Mouse (Mus musculus) heart, embryonic 15.5 days (tissue): Measurements from ENCODE around the gene Setd1a. TPM values are rescaled to one million over a fixed set of nuclear protein-coding genes. Genes with fewer than 3 reads are reported as not detected.
"Not testable (repeated sequence)": the region's sequence is repeated elsewhere in the genome, so short reads cannot be mapped to it uniquely, and the experiment has no call there.

Experiments used
- ATAC-seq: fragments of 200-750 bp; cut with Nextera tagmentation; replicated peaks from 2 replicates; pipeline ENCODE4 v1.8.0; 2017; ENCODE audit warnings: low read depth, moderate TSS enrichment; ENCODE audit not compliant: insufficient number of reproducible peaks, insufficient read depth, low FRiP score
- H3K27ac ChIP-seq: fragments of 300-500 bp; sonication (generic); 2 replicates; pipeline ENCODE4 v1.5.1; 2015; ENCODE audit warnings: mild to moderate bottlenecking, inconsistent platforms
- H3K27me3 ChIP-seq: fragments of 300-500 bp; sonication (generic); 2 replicates; pipeline ENCODE4 v1.6.1; 2015; ENCODE audit warnings: inconsistent platforms
- H3K36me3 ChIP-seq: fragments of 300-500 bp; sonication (generic); 2 replicates; pipeline ENCODE4 v1.6.1; 2015; ENCODE audit warnings: mild to moderate bottlenecking, inconsistent platforms
- H3K4me1 ChIP-seq: fragments of 300-500 bp; sonication (generic); replicated peaks from 2 replicates; pipeline ENCODE4 v1.6.1; 2015; ENCODE audit warnings: inconsistent platforms
- H3K4me2 ChIP-seq: fragments of 300-500 bp; sonication (generic); 2 replicates; pipeline ENCODE4 v1.6.1; 2015; ENCODE audit warnings: inconsistent platforms, mild to moderate bottlenecking, moderate library complexity
- H3K4me3 ChIP-seq: fragments of 300-500 bp; sonication (generic); 2 replicates; pipeline ENCODE4 v1.5.1; 2015; ENCODE audit warnings: mild to moderate bottlenecking, inconsistent platforms
- H3K9ac ChIP-seq: fragments of 300-500 bp; sonication (generic); 2 replicates; pipeline ENCODE4 v1.6.1; 2015; ENCODE audit warnings: mild to moderate bottlenecking, inconsistent platforms
- H3K9me3 ChIP-seq: fragments of 300-500 bp; sonication (generic); replicated peaks from 2 replicates; pipeline ENCODE4 v1.6.1; 2016; ENCODE audit warnings: inconsistent platforms
- WGBS: fragments of 180-500 bp; shearing (Covaris S2); methylation state at CpG from one replicate; pipeline ENCODE4 v1.1.7; 2015; ENCODE audit warnings: mixed read lengths; 5-methylcytosine and 5-hydroxymethylcytosine counted together
- polyA plus RNA-seq: library from polyadenylated mRNA; unstranded; fragments of >200 nt; fragmentation: Nextera tagmentation; extraction: Ambion mirVana; gene quantifications from 2 replicates; pipeline ENCODE4 v1.2.1, GENCODE M21; 2015

Setd1a gene
- 13.0 and 16.7 TPM in 2 replicates for polyA plus RNA-seq

DNA sequence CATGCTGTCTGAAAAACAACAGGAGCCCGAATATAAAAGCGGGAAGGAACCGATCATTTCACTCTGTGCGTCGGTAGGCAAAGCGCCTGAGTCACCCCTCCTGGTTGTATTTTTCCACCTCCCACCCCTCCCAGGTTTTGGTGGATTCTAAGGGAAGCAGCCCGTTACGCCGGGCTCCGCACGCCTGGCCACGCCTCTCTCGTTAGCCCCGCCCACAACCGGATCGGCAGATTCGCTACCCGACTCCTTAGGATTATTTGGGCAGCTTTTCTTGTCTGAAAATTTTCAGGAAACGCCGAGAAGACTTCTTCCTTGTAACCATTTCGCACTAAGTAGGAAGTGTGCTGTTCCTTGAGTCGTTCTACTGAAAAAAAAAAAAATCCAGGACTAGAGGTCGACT, at the start of gene Setd1a:
Gene Setd1a, plus strand, starts transcription at position 245 of the 400 bp plus-strand sequence.
- peak; percentile 63 for ATAC-seq
- Histone ChIP-seq H3K9ac (peak within 1 kb of the TSS; percentile 73), H3K4me2 (peak within 1 kb of the TSS; percentile 77), H3K4me1 (peaks cover 23% of the 10 kb centered on the region), H3K27ac (peak within 1 kb of the TSS; percentile 97), H3K9me3 (no peaks in the 10 kb centered on the region), H3K27me3 (no peaks in the 10 kb centered on the region), H3K4me3 (peak within 1 kb of the TSS; percentile 65), H3K36me3 (peaks cover 29% of the 10 kb centered on the region)
- 0% methylated on average over 23 of the region's 23 CpGs for WGBS

DNA sequence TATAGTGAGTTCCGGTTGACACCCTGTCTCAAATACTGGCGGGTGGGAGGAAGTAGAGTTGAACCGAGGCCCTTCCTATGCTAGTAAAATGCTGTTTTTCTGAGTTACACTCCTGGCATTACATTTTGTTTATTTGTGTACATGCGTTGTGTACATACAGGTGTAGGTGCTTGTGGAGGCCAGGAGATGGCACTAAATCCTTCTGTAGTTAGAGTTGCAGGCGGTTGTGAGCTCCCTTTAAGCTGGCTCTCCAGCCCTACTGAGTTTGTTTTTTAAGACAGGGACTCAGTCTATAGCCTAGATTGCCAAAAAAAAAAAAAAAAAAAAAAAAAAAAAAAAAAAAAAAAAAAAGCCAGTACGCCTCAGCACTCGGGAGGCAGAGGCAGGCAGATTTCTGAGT, 48.6 kb upstream of the Setd1a start:
- Histone ChIP-seq H3K27ac (no peak overlapping the region), H3K36me3 (no peaks in the 10 kb centered on the region), H3K9ac (no peak overlapping the region), H3K4me2 (no peak overlapping the region), H3K27me3 (peaks cover 9% of the 10 kb centered on the region; the same call in 1 of the 2 replicates), H3K9me3 (no peaks in the 10 kb centered on the region), H3K4me3 (no peak overlapping the region), H3K4me1 (no peaks in the 10 kb centered on the region)
- WGBS, result 81% methylated on average over 7 of the region's 7 CpGs
- ATAC-seq, result no peak

DNA sequence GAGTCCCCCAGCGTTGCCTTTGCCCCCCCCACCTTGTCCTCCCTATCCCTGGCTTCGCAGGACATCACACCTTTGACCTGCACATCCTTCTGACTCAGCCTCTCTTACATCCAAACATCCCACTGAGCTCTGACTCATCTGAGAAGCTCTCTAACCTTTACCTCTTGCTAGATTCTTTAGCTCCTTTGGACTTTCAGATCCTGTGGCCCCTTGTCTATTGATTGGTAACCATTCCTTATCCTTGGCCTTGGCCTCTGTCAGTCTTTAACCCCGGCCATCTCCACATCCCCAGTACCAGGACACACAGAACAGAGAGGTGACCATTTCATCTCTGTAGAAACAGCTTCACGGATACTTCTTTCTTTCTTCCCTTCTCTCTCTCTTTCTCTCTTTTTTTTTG, 46.3 kb upstream of the Setd1a start:
- Histone ChIP-seq H3K4me2 (no peak overlapping the region), H3K27ac (no peak overlapping the region), H3K4me3 (no peak overlapping the region), H3K27me3 (peaks cover 9% of the 10 kb centered on the region; the same call in 1 of the 2 replicates), H3K9me3 (no peaks in the 10 kb centered on the region), H3K4me1 (no peaks in the 10 kb centered on the region), H3K36me3 (no peaks in the 10 kb centered on the region), H3K9ac (no peak overlapping the region)
- no peak for ATAC-seq
- WGBS, result 55% methylated on average over 4 of the region's 4 CpGs

DNA sequence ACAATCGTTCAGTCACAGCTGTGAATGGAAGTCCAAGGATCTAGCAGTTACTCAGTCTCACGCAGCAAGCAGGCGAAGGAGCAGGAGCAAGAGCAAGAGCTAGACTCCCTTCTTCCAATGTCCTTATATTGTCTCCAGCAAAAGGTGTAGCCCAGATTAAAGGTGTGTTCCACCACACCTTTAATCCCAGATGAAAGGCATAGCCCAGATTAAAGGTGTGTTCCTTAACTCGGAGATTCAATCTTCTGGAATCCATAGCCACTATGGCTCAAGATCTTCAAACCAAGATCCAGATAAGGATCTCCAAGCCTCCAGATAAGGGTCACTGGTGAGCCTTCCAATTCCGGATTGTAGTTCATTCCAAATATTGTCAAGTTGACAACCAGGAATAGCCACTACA, 44.4 kb upstream of the Setd1a start, which contains the start of gene Ctf2:
Gene Ctf2, minus strand, starts transcription at position 101 of the 400 bp plus-strand sequence.
- not testable (repeated sequence) for H3K9me3 ChIP-seq
- WGBS, result no CpG with 5 or more reads among the region's 5 CpGs

DNA sequence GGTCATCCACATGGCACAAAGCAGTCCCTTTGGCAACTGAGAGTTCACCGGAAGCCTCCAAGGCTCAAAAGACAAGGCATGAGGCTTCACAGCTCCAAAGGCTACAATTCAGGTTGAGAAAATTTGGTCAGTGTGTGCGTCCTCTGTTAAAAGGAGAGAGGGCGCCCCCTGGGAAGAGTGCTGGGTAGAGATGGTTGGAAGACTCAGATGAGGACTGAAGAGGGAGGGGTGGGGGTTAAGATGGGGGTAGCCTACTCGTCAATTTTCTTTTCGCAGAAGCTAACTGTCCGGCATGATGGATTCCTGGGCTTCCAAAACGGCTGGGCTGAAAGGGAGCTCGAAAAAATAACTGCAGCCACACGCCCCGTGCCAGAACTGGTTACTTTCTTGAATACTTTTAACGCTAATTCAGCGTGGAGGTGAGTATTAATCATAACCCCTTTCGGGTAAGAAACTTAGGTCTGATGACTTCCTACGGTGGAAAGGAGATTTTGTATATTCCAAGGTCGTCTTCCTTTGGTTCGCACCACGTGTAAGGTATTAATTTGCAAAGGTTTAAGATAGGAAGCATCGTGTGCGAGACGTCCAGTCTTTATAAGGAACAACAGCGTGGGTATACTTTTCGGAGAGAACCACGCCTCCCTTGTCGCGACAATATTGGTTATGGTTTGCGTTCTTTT, 32.0 kb upstream of the Setd1a start, which contains the start of gene Fbxl19:
Gene Fbxl19, plus strand, starts transcription at position 178 of the 680 bp plus-strand sequence.
- Histone ChIP-seq H3K36me3 (peaks cover 9% of the 10 kb centered on the region), H3K9me3 (no peaks in the 10 kb centered on the region), H3K4me1 (peaks cover 17% of the 10 kb centered on the region; the same call in 1 of the 2 replicates), H3K4me2 (peak within 1 kb of the TSS; percentile 99), H3K4me3 (peak within 1 kb of the TSS; percentile 82), H3K27ac (peak within 1 kb of the TSS; percentile 90), H3K9ac (peak within 1 kb of the TSS; percentile 81), H3K27me3 (no peaks in the 10 kb centered on the region)
- no peak for ATAC-seq
- WGBS, result under 1% methylated on average over 26 of the region's 26 CpGs

More for the DNA sequence above, 44.4 kb upstream of the Setd1a start, which contains the start of gene Ctf2:
- not testable (repeated sequence) for H3K4me3 ChIP-seq, H3K4me1 ChIP-seq, H3K4me2 ChIP-seq, ATAC-seq, H3K36me3 ChIP-seq, H3K27ac ChIP-seq, H3K27me3 ChIP-seq, H3K9ac ChIP-seq

DNA sequence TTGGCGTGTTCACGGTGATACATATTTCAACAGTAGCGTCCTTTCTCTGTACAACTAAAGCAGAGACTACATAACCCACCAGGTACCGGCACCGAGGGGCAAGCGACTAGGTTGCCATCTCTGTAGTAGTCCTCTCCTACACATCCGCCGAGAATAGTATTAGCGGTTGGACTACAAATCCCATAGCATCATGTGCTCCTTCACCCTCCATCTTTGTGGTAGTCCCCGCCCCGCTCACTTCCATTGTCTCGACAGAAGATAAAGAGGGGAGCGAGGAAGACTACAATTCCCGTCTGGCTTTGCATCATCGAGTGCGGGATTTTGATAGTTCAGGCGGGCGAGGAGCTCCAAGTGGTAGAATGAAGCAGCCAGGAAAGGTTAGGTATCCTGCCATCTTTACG, 31.2 kb upstream of the Setd1a start:
- H3K36me3 ChIP-seq, result peaks cover 16% of the 10 kb centered on the region
- H3K4me1 ChIP-seq, result peaks cover 17% of the 10 kb centered on the region; the same call in 1 of the 2 replicates
- H3K4me2 ChIP-seq, result peak overlapping the region; percentile 99
- H3K9ac ChIP-seq, result peak overlapping the region; percentile 81
- ATAC-seq, result peak; percentile 80
- WGBS, result under 1% methylated on average over 19 of the region's 19 CpGs
- H3K9me3 ChIP-seq, result no peaks in the 10 kb centered on the region
- H3K4me3 ChIP-seq, result peak overlapping the region; percentile 82
- H3K27me3 ChIP-seq, result no peaks in the 10 kb centered on the region
- peak overlapping the region; percentile 90 for H3K27ac ChIP-seq

DNA sequence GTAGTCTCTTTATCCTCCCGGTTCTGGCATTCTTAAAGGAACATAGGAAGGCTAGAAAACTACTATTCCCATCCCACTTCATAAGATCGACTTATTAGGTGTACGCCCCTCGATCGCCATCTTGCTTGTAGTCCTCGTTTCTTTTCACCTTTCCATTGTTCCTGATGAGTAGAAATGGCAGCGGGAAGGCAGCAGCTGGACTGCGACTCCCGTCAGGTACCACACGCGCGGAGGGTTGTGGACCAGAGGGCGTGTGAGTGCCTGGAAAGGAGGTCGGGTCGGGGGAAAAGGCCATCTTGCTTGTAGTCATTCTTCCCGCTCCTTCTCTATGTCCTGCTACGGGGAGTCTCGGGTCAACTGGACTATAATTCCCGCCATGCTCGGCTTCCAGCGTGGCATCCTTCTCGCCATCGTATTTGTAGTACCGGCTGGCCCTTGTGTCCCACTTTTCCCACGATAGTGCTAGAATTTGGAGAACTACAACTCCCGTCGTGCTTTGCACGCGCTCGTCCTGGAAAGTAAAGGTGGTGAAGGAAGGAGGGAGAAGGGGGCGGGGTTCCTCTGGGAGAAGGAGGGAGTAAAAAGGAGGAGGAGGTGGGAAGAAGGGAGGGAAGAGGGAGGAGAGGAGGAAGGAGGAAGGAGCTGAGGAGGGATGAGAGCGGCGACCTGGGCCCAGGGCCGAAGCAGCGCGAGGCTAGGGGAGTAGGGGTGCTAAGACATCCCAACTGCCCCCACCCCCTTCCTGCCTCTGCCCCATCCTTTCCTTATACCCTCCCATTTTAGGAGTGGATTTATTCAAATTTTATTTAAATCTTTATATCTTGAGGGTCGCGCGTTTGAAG, 30.6 kb upstream of the Setd1a start:
- Histone ChIP-seq H3K27me3 (no peaks in the 10 kb centered on the region), H3K36me3 (peaks cover 22% of the 10 kb centered on the region), H3K27ac (peak overlapping the region; percentile 90), H3K4me3 (peak overlapping the region; percentile 82), H3K4me2 (peak overlapping the region; percentile 99), H3K9ac (peak overlapping the region; percentile 81), H3K9me3 (no peaks in the 10 kb centered on the region), H3K4me1 (peaks cover 17% of the 10 kb centered on the region; the same call in 1 of the 2 replicates)
- ATAC-seq, result peak; percentile 84
- under 1% methylated on average over 39 of the region's 39 CpGs for WGBS

DNA sequence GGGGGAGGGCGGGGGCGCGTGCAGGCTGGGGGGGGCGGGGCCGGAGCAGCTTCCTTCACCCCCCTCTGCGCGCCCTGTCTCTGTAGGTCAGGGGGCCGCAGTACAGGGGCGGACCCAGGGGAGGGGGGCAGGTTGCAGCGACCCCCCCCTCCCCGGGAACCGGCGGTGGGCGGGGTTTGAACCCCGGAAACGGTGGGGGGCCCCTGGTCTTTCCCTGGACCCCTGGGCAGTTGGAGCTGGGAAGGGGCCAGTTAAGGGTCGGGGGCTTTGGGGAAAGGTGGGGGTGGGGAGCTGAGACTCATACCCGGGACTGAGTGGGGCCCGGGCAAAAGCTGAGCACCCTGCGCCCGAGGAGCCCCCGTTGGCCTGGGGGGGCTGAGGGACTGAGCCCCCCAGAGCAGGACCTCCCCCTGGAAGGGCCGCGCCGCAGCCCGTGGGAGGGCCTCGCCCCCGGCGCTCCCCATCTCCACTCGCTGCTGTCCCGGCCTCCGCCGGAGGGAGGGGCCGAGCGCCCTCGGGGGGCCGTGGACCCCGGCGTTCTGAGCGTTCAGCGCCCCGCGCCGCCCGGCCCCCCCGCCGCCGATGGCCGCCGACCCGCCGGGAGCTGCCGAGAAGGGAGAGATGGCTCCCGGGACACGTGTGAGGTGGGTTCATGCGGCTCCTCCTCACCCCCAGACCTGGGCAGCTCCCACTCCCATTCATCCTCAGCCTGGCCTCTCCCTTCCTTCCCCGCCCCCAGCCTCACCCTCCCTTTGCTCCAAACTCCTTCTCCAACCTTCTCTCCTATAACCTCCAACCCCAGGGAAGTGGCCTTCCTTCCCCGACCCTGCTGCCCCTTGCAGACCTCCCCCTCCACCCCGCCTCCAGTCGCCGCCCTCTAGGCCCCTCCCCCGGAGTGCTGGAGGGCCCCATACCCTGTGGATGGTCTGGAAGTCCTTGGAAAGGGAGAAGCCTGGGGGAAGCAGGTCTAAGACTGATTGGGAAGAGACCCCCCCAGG, 29.7 kb upstream of the Setd1a start:
- H3K27me3 ChIP-seq, result no peaks in the 10 kb centered on the region
- H3K27ac ChIP-seq, result peak overlapping the region; percentile 90
- ATAC-seq, result peak; percentile 8
- peaks cover 17% of the 10 kb centered on the region; the same call in 1 of the 2 replicates for H3K4me1 ChIP-seq
- H3K36me3 ChIP-seq, result peaks cover 31% of the 10 kb centered on the region
- no peaks in the 10 kb centered on the region for H3K9me3 ChIP-seq
- peak overlapping the region; percentile 82 for H3K4me3 ChIP-seq
- H3K4me2 ChIP-seq, result peak overlapping the region; percentile 99
- peak overlapping the region; percentile 81 for H3K9ac ChIP-seq
- WGBS, result under 1% methylated on average over 36 of the region's 62 CpGs

DNA sequence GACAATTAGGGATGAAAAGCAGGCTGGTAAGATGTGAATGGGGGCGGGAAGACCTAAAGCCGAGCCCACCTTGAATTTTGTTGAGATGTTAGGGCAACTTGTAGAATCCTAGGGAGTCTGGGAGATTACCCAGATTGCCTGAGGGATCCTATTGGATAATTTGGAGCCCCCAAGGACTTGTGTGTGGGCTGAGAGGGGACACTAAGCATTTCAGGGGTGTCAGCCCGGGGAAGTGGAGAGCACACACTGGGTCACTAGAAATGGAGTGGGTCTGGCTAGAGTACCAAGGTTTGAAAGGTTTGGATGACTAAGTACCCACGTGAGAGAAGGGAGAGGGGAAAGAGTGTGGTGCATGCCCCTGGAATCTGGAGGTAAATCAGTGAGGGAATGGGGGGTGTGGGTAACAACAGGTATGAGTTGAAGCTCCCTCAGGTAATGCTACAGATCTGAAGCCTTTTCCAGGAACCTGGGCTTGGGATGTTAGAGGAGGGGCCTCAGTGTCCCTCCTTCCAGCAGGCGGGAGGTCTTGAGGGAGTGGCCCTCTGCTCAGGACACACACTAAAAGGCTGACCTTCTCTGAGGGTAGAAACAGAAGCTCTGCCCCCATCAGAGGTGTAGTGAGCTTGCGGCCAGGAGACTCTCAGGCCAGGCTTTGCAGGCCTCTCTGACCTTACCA, 28.8 kb upstream of the Setd1a start:
- ATAC-seq, result no peak
- 53% methylated on average over 6 of the region's 6 CpGs for WGBS

DNA sequence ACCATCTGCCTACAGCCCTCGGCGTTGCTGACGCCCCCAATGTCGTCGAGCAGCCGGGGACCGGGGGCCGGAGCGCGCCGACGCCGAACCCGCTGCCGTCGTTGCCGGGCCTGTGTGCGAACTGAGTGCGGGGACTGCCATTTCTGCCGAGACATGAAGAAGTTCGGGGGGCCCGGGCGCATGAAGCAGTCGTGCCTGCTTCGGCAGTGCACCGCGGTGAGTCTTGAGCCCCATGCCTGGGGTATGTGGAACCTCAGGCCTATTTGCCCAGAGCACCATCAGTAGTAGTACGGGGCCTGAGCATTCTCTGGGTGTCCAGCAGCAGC, 28.3 kb upstream of the Setd1a start:
- no peak overlapping the region; the same call in 1 of the 2 replicates for H3K4me2 ChIP-seq

More for the DNA sequence above, 28.8 kb upstream of the Setd1a start:
- Histone ChIP-seq H3K4me3 (peak overlapping the region; percentile 82), H3K27ac (no peak overlapping the region), H3K9me3 (no peaks in the 10 kb centered on the region), H3K36me3 (peaks cover 38% of the 10 kb centered on the region), H3K9ac (peak overlapping the region; percentile 81; the same call in 1 of the 2 replicates), H3K27me3 (no peaks in the 10 kb centered on the region), H3K4me2 (peak overlapping the region; percentile 99), H3K4me1 (peaks cover 17% of the 10 kb centered on the region; the same call in 1 of the 2 replicates)

More for the DNA sequence above, 28.3 kb upstream of the Setd1a start:
- Histone ChIP-seq H3K4me3 (no peak overlapping the region), H3K27me3 (no peaks in the 10 kb centered on the region), H3K4me1 (peaks cover 17% of the 10 kb centered on the region; the same call in 1 of the 2 replicates), H3K9ac (no peak overlapping the region), H3K27ac (no peak overlapping the region), H3K36me3 (peaks cover 43% of the 10 kb centered on the region), H3K9me3 (no peaks in the 10 kb centered on the region)
- WGBS, result 92% methylated on average over 28 of the region's 28 CpGs
- ATAC-seq, result no peak
